Mouse (Mus musculus): ENCODE results near the gene Rbck1. TPM values are rescaled to one million over a fixed set of nuclear protein-coding genes. Genes with fewer than 3 reads are reported as not detected.
"Not testable (repeated sequence)": the region's sequence is repeated elsewhere in the genome, so short reads cannot be mapped to it uniquely, and the experiment has no call there.

The Rbck1 gene
- polyA plus RNA-seq, 1 experiment from 2014 or later, result 98.2 TPM

DNA sequence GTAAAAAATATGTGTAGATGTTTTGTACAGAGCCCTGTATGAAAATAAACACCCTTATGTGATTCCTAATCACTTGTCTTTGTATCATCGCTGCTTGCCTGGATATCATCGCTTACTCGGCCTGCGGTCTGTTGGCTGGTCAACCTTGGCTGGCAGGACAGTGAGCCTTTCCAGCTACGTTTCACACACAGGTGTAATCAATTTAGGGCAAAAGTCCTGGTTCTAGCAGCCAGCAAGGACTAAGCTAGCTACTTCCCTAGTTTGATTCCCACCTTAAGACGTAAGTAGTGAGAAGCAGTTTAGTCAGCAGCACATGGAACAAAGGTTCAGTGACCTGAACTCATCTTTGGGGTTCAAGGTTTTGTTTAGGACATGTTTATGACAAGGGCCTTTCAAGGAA lies 18.5 kb downstream of the Rbck1 start:
- H3K9me3 ChIP-seq, result no peaks in the 10 kb centered on the region
- no peak overlapping the region for H3K27ac ChIP-seq
- 90% methylated on average over 6 of the region's 6 CpGs for WGBS
- no peak for DNase-seq (ENCODE audit: extremely low spot score, low spot score)
- H3K4me3 ChIP-seq, result no peak overlapping the region
- H3K4me1 ChIP-seq, result no peaks in the 10 kb centered on the region
- peaks cover 99% of the 10 kb centered on the region for H3K36me3 ChIP-seq (replicated peaks)
- no peaks in the 10 kb centered on the region for H3K27me3 ChIP-seq (ENCODE audit: poor library complexity, severe bottlenecking)

DNA sequence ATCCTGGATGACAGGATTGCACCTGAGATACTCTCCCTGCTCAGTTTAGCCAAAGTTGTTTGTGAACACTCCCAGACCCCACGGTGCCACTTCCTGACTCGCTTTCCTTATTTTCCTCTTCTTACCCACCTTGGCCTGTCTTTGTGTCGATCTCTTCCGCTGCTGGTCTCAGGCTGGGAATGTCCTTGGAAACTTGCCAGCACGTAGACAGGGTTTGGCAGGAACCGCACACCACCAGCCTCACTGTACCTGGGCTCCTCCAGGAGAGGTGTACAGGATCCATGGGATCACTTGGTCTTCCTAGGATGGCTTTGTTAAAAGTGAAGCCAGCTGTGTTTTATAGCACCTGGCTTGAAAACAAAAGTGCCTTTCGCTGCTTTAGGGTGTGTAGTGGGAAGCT lies 19.5 kb downstream of the Rbck1 start:
- 89% methylated on average over 7 of the region's 7 CpGs for WGBS
- H3K4me3 ChIP-seq, result no peak overlapping the region
- H3K27me3 ChIP-seq (ENCODE audit: poor library complexity, severe bottlenecking), result no peaks in the 10 kb centered on the region
- no peaks in the 10 kb centered on the region for H3K4me1 ChIP-seq
- no peaks in the 10 kb centered on the region for H3K9me3 ChIP-seq
- DNase-seq (ENCODE audit: extremely low spot score, low spot score), result no peak
- H3K27ac ChIP-seq, result no peak overlapping the region
- peaks cover 99% of the 10 kb centered on the region for H3K36me3 ChIP-seq (replicated peaks)

DNA sequence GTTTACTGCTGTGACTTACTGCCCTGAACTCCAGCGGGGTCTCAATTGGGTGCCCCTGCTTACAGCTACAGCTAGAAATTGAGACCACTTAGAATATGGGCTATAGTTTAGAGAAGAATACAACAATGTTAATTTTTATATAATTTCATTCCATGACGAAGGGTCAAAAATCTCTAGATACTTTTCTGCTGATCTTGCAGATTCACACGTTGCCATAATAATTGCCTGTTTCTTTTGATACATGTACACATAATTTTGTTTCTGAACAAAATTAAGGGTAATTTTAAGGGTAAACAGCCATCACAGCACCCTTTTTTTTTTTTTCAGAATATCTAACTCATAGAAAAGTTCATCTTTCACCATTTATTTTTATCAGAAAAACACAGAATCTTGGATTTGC lies 25.3 kb downstream of the Rbck1 start:
- no peaks in the 10 kb centered on the region for H3K27me3 ChIP-seq (ENCODE audit: poor library complexity, severe bottlenecking)
- H3K4me1 ChIP-seq, result peaks cover 5% of the 10 kb centered on the region; the same call in 1 of the 2 replicates
- no peaks in the 10 kb centered on the region for H3K9me3 ChIP-seq
- no peak overlapping the region for H3K4me3 ChIP-seq
- DNase-seq (ENCODE audit: extremely low spot score, low spot score), result no peak
- WGBS, result 94% methylated on average over 3 of the region's 3 CpGs
- H3K27ac ChIP-seq, result no peak overlapping the region
- peaks cover 95% of the 10 kb centered on the region for H3K36me3 ChIP-seq (replicated peaks)

DNA sequence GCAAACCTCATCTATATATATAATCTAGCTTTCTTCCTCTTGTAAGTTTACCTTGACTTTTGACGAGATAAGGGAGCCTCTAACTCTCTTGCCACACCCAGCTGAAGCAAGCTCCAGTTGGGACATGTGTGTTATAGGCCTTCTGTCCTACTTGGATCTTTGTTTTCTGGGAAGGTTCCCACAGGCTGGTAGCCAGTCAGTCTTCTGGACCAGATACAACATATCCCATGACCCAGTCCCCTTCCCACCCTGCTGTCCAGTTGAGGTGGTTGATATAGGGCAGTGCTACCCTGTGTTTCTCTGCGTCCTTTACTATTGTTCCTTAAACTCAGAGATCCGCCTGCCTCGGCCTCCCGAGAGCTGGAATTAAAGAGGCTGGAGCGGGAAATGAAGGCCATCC lies 27.0 kb downstream of the Rbck1 start:
- WGBS, result 94% methylated on average over 6 of the region's 6 CpGs
- H3K27me3 ChIP-seq (ENCODE audit: poor library complexity, severe bottlenecking), result no peaks in the 10 kb centered on the region
- no peak for DNase-seq (ENCODE audit: extremely low spot score, low spot score)
- H3K4me3 ChIP-seq, result no peak overlapping the region
- H3K36me3 ChIP-seq (replicated peaks), result peaks cover 84% of the 10 kb centered on the region
- peaks cover 5% of the 10 kb centered on the region; the same call in 1 of the 2 replicates for H3K4me1 ChIP-seq
- H3K27ac ChIP-seq, result no peak overlapping the region
- H3K9me3 ChIP-seq, result no peaks in the 10 kb centered on the region

DNA sequence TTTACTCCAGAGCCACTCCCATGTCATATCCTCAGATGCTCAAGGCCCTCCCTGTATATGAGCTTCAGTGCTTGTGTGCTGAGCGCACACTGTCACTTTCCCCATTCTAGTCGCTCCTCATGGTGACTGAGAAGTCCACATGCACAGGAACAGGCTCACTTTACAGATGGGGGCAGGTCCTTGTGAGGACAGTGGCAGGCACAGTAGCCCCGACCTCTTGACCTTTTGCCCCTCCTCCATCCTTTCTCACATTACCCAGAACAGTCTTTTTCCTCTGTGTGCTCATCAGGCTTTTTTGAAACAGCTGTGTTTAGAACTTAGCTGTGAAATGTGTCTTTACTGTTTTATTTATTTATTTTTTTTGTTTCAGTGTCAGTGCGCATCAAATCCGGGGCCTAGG lies 28.7 kb downstream of the Rbck1 start:
- peaks cover 5% of the 10 kb centered on the region; the same call in 1 of the 2 replicates for H3K4me1 ChIP-seq
- WGBS, result 74% methylated on average over 5 of the region's 5 CpGs
- no peak overlapping the region for H3K4me3 ChIP-seq
- H3K27ac ChIP-seq, result no peak overlapping the region
- DNase-seq (ENCODE audit: extremely low spot score, low spot score), result no peak
- H3K36me3 ChIP-seq (replicated peaks), result peaks cover 67% of the 10 kb centered on the region
- H3K9me3 ChIP-seq, result no peaks in the 10 kb centered on the region
- H3K27me3 ChIP-seq (ENCODE audit: poor library complexity, severe bottlenecking), result no peaks in the 10 kb centered on the region

DNA sequence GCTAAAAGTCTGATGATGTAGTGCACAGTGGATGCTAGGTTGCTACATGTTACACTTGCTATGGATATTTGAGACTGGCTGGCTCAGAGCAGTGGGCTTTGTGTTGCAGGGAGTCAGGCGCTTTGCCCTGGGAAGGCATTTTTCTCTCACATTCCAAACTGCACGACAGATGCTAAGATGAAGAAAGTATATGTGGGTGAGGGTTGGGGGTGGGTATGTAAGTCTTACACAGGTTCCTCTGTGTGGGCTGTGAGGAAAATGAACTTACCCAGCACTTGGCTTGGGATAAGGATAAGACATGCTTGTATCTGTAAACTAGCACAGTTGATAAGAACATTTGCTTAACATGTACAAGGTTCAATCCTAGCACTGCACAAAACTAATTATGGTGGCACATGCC lies 29.6 kb downstream of the Rbck1 start:
- DNase-seq (ENCODE audit: extremely low spot score, low spot score), result no peak
- peaks cover 5% of the 10 kb centered on the region; the same call in 1 of the 2 replicates for H3K4me1 ChIP-seq
- H3K27ac ChIP-seq, result no peak overlapping the region
- no peaks in the 10 kb centered on the region for H3K27me3 ChIP-seq (ENCODE audit: poor library complexity, severe bottlenecking)
- no peak overlapping the region for H3K4me3 ChIP-seq
- no peaks in the 10 kb centered on the region for H3K9me3 ChIP-seq
- peaks cover 58% of the 10 kb centered on the region for H3K36me3 ChIP-seq (replicated peaks)
- 92% methylated on average over 2 of the region's 2 CpGs for WGBS

DNA sequence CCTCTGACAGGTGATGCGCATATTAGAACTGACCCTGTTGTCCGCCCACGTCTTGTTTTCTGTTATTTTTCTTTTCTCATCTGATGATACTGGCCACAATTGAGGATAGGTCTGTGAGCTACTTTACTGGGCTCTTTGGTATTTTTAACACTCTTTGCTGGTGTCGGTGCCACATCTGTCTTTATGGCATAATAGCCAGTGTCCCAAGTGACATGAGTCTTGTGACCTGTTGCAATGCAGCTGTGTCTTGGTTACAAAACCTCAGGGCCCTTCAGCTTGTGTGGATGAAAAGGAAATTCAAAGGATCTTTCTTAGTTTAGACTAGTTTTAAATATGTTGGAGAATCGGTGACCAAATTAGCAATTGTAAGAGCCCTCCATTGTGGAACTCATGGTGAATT lies 37.9 kb downstream of the Rbck1 start:
- Histone ChIP-seq H3K4me3 (peak overlapping the region; percentile 92), H3K27ac (peak overlapping the region; percentile 95; the same call in 1 of the 2 replicates), H3K9me3 (no peaks in the 10 kb centered on the region), H3K27me3 (ENCODE audit: poor library complexity, severe bottlenecking) (no peaks in the 10 kb centered on the region), H3K4me1 (peaks cover 20% of the 10 kb centered on the region), H3K36me3 (replicated peaks) (peaks cover 10% of the 10 kb centered on the region)
- no peak for DNase-seq (ENCODE audit: extremely low spot score, low spot score)
- 49% methylated on average over 5 of the region's 5 CpGs for WGBS

DNA sequence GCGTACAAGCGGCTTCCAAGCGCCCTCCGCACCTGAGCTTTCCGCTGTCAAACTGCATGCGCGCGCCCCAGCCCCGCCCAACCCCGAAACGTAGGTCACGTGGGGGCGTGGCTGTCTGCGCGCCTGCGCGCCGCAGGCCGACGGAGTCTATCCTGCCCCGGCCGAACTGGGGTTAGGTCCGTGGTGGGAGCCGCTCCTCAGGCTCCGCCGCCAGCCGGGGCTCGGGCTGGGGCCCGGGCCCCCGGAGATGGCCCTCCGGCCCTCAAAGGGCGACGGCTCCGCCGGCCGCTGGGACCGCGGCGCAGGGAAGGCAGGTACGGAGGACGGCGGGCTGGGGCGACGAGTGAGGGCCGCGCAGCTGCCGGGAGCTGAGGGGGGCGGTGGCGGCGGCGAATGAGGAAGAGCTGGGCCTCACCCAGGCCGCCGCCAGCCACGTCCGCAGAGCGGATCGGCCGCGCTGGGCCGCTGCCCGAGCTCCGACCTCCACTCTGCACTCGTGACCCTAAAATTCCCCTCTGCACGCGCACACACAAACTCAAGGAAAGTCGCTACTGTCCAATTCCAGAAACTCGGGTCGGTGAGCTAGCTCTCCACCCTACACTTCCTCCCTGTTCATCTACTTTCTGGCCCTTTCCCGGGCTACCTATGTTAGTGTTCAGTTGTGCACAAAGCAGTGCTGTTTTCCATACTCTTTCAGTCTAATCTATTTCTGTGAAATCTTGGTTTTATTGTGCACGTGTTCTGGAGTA lies 38.6 kb downstream of the Rbck1 start, which contains the start of gene Tbc1d20:
Tbc1d20 (plus strand) TSS at position 102 of the 749 bp plus-strand sequence.
- Histone ChIP-seq H3K27me3 (ENCODE audit: poor library complexity, severe bottlenecking) (no peaks in the 10 kb centered on the region), H3K4me1 (peaks cover 20% of the 10 kb centered on the region), H3K36me3 (replicated peaks) (peaks cover 10% of the 10 kb centered on the region), H3K9me3 (no peaks in the 10 kb centered on the region), H3K27ac (peak within 1 kb of the TSS; percentile 95), H3K4me3 (peak within 1 kb of the TSS; percentile 92)
- under 1% methylated on average over 69 of the region's 70 CpGs for WGBS
- DNase-seq (ENCODE audit: extremely low spot score, low spot score), result peak; percentile 90

DNA sequence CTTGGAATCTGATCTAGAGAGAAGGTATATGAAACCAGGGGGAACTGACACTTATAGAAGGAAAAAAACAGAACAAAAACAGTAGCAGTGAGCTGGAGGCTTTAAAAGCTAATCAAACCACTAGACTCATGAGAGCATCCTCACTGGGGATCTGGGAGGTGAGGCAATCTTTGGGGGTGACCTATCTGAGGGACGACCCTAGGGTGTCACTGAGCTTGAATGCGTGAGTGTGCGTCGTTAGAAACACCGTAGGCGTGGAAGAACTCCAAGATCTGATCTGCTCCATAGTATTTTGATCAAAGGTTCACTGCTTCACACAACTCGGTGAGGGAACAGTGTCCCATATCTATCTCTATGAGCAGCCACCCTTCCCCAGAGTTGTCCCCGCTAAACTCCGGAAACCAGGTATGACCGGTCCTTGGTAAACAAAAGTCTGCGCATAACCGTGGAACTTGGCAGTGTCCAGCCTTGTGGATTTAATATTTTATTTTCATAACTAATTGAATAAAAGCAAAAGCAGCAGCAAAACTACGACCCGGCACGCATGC lies 39.2 kb downstream of the Rbck1 start:
- Histone ChIP-seq H3K4me3 (peak overlapping the region; percentile 92), H3K36me3 (replicated peaks) (peaks cover 12% of the 10 kb centered on the region), H3K27me3 (ENCODE audit: poor library complexity, severe bottlenecking) (no peaks in the 10 kb centered on the region), H3K27ac (peak overlapping the region; percentile 95), H3K9me3 (no peaks in the 10 kb centered on the region), H3K4me1 (peaks cover 20% of the 10 kb centered on the region)
- 2% methylated on average over 15 of the region's 15 CpGs for WGBS
- DNase-seq (ENCODE audit: extremely low spot score, low spot score), result no peak

DNA sequence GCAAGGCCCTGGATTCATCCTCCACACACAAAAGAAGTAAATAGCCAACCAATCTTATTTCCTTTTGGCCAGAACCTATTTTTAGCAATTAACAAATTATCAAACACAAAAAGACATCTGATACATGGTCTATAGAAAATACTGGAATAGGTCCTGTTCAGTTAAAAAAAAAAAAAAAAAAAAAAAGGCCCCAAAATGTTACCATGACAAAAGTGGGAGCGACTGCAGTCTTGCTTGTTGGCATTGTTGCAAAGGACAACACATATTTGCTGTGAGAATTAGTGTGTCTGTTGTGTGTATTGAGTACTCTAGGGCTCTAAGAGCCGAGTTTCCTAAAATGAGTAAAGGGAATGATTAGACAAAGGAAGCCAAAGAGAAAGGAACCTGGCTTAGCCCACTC lies 40.0 kb downstream of the Rbck1 start:
- Histone ChIP-seq H3K27me3 (ENCODE audit: poor library complexity, severe bottlenecking) (no peaks in the 10 kb centered on the region), H3K36me3 (replicated peaks) (peaks cover 15% of the 10 kb centered on the region), H3K4me1 (peaks cover 20% of the 10 kb centered on the region), H3K9me3 (no peaks in the 10 kb centered on the region), H3K27ac (no peak overlapping the region), H3K4me3 (no peak overlapping the region)
- WGBS, result 59% methylated on average over 2 of the region's 2 CpGs
- no peak for DNase-seq (ENCODE audit: extremely low spot score, low spot score)

DNA sequence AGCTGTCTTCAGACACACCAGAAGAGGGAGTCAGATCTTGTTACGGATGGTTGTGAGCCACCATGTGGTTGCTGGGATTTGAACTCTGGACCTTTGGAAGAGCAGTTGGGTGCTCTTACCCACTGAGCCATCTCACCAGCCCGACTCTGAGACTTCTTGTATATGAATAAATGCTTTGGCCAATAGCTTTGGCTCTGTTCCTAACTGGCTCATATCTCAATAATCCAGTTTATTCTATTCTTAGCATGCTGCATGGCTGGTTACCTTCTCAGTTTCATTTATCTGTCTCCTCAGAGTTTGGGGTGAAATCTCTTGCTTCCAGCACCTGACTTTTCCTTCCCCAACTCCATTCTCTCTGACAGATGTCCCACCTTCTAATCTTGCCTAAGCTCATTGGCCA lies 42.8 kb downstream of the Rbck1 start:
- 75% methylated on average over 2 of the region's 2 CpGs for WGBS
- peaks cover 33% of the 10 kb centered on the region for H3K36me3 ChIP-seq (replicated peaks)
- not testable (repeated sequence) for H3K4me3 ChIP-seq; H3K9me3 ChIP-seq; H3K27me3 ChIP-seq (ENCODE audit: poor library complexity, severe bottlenecking); DNase-seq (ENCODE audit: extremely low spot score, low spot score); H3K27ac ChIP-seq
- H3K4me1 ChIP-seq, result peaks cover 10% of the 10 kb centered on the region

DNA sequence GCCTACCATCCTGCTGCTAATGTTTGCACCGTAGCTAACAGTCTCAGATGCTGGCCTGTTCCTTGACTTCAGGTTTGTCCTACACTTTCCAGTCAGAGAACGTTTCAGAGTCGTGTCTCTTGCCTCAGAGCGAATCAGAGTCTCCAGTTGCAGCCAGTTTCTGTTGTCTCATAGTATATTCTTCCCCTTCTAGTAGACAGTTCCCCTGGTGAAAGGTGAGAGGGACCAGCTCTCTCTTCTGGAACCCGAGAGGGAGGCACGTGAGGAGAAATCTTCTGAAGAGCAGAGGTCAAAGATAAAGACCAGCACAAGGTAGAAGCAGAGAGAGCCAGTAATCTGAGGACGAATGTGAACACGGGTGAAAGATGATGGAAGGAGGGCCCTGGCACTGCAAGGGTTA lies 44.4 kb downstream of the Rbck1 start:
- peaks cover 48% of the 10 kb centered on the region for H3K36me3 ChIP-seq (replicated peaks)
- WGBS, result 85% methylated on average over 8 of the region's 8 CpGs
- H3K27me3 ChIP-seq (ENCODE audit: poor library complexity, severe bottlenecking), result no peaks in the 10 kb centered on the region
- no peak overlapping the region for H3K27ac ChIP-seq
- H3K9me3 ChIP-seq, result no peaks in the 10 kb centered on the region
- peaks cover 1% of the 10 kb centered on the region for H3K4me1 ChIP-seq
- H3K4me3 ChIP-seq, result no peak overlapping the region
- no peak for DNase-seq (ENCODE audit: extremely low spot score, low spot score)

DNA sequence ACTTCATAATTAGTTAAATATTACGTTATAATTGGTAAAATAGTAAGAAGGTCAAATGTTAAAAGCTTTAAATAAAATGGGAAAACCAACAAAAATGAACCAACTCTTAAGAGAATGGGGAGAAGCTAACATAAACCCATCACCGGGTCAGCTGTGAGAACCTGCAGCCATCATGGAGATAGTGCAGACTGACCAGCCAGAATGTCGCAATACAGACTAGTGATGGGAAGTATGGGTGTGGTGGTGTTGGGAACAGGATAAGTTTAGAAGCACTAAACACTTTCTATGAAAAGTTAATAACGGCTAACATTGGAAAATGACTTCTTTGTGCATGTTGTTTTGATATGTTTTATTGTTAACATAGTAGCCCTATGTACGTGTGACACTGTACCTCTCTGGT lies 44.9 kb downstream of the Rbck1 start:
- WGBS, result 93% methylated on average over 5 of the region's 5 CpGs
- H3K4me3 ChIP-seq, result no peak overlapping the region
- peaks cover 53% of the 10 kb centered on the region for H3K36me3 ChIP-seq (replicated peaks)
- H3K27ac ChIP-seq, result no peak overlapping the region
- no peaks in the 10 kb centered on the region for H3K27me3 ChIP-seq (ENCODE audit: poor library complexity, severe bottlenecking)
- H3K9me3 ChIP-seq, result no peaks in the 10 kb centered on the region
- no peak for DNase-seq (ENCODE audit: extremely low spot score, low spot score)
- H3K4me1 ChIP-seq, result no peaks in the 10 kb centered on the region

Measured in forebrain, embryonic 10.5 days (tissue).